Mouse (Mus musculus): ENCODE measurements around the gene Flrt3. TPM values are rescaled to one million over a fixed set of nuclear protein-coding genes. Genes with fewer than 3 reads are reported as not detected.

The Flrt3 gene
- polyA plus RNA-seq (2014; fragmentation: Nextera tagmentation; extraction: Ambion mirVana): 62.5 and 64.3 TPM in 2 replicates

GRCm38 (mm10) chr2:140670963-140671702 is at the start of gene Flrt3:
TSS of gene Flrt3 (minus strand) at chr2:140671469.
- Histone ChIP-seq H3K4me1 (ENCODE audit: control insufficient read depth, insufficient read depth, low read length) (peaks cover 7% of the 10 kb centered on the region; the same call in 1 of the 2 replicates), H3K9ac (ENCODE audit: low read length) (peak within 1 kb of the TSS; percentile 74), H3K27me3 (replicated peaks; ENCODE audit: control insufficient read depth, insufficient read depth, low read length) (no peaks in the 10 kb centered on the region), H3K9me3 (replicated peaks; ENCODE audit: control insufficient read depth, low read length) (no peaks in the 10 kb centered on the region), H3K36me3 (ENCODE audit: control insufficient read depth, insufficient read depth, low read length) (no peaks in the 10 kb centered on the region), H3K27ac (ENCODE audit: low read depth, low read length) (peak within 1 kb of the TSS; percentile 84), H3K4me3 (ENCODE audit: low read depth, low read length) (peak within 1 kb of the TSS; percentile 60), H3K4me2 (ENCODE audit: low read length) (peak within 1 kb of the TSS; percentile 69)
- ATAC-seq (peak; percentile 96), DNase-seq (ENCODE audit: low spot score) (peak; percentile 99)
- WGBS: under 1% methylated on average over 26 of the region's 26 CpGs

DNA sequence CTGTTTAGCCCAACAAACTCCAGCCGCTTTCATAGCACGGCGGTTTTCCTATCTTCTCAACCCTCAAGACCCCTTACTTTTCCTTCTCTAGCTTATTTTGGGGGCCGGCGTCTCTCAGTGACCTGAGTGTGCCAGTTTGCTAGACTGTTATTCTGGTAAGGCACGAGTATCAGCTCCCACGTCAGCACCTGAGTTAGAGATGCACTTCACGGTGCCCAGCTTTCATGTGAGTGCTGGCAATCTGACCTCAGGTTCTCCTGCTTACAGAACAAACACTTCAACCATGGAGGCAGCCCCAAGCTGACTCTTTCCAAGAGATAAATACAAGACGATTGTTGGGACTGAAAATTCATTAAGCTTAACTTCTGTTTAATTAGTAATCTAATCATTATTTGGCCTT is 46.1 kb upstream of the Flrt3 start:
- no peak for DNase-seq (ENCODE audit: low spot score)
- Histone ChIP-seq H3K9me3 (replicated peaks; ENCODE audit: control insufficient read depth, low read length) (no peaks in the 10 kb centered on the region), H3K4me3 (ENCODE audit: low read depth, low read length) (no peak overlapping the region), H3K4me2 (ENCODE audit: low read length) (no peak overlapping the region), H3K36me3 (ENCODE audit: control insufficient read depth, insufficient read depth, low read length) (no peaks in the 10 kb centered on the region), H3K9ac (ENCODE audit: low read length) (no peak overlapping the region), H3K27ac (ENCODE audit: low read depth, low read length) (no peak overlapping the region), H3K27me3 (replicated peaks; ENCODE audit: control insufficient read depth, insufficient read depth, low read length) (no peaks in the 10 kb centered on the region), H3K4me1 (ENCODE audit: control insufficient read depth, insufficient read depth, low read length) (no peaks in the 10 kb centered on the region)
- WGBS: 83% methylated on average over 9 of the region's 9 CpGs
- ATAC-seq: no peak

GRCm38 (mm10) chr2:140715822-140716221 is 44.6 kb upstream of the Flrt3 start:
- Histone ChIP-seq H3K36me3 (ENCODE audit: control insufficient read depth, insufficient read depth, low read length) (no peaks in the 10 kb centered on the region), H3K4me1 (ENCODE audit: control insufficient read depth, insufficient read depth, low read length) (no peaks in the 10 kb centered on the region), H3K27ac (ENCODE audit: low read depth, low read length) (no peak overlapping the region), H3K9me3 (replicated peaks; ENCODE audit: control insufficient read depth, low read length) (no peaks in the 10 kb centered on the region), H3K4me2 (ENCODE audit: low read length) (no peak overlapping the region), H3K27me3 (replicated peaks; ENCODE audit: control insufficient read depth, insufficient read depth, low read length) (no peaks in the 10 kb centered on the region), H3K9ac (ENCODE audit: low read length) (no peak overlapping the region), H3K4me3 (ENCODE audit: low read depth, low read length) (no peak overlapping the region)
- ATAC-seq (no peak), DNase-seq (ENCODE audit: low spot score) (no peak)
- 81% methylated on average over 4 of the region's 4 CpGs for WGBS

DNA sequence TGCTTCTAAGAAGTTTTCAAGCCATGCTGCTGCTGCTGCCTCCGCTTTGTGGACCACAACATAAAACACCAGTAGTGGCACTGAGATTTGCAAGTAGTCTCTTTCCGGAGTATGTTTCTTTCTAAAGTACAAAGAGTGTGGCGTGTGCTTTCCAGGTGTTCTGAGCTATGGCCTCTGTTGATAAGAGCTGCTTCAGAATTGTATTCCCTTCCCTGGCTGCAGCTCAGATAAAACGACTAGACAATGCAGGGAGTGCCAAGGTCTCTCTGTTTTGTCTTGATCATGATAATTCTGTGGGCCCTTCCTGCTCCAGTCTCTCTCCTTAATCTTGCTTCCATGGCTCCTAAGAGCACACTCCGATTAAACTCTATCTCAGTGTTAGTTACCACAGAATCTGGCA is 36.3 kb upstream of the Flrt3 start:
- no peaks in the 10 kb centered on the region for H3K9me3 ChIP-seq (replicated peaks; ENCODE audit: control insufficient read depth, low read length)
- WGBS: 83% methylated on average over 5 of the region's 5 CpGs
- H3K27me3 ChIP-seq (replicated peaks; ENCODE audit: control insufficient read depth, insufficient read depth, low read length): no peaks in the 10 kb centered on the region
- no peak overlapping the region for H3K4me2 ChIP-seq (ENCODE audit: low read length)
- no peak overlapping the region for H3K9ac ChIP-seq (ENCODE audit: low read length)
- H3K4me3 ChIP-seq (ENCODE audit: low read depth, low read length): no peak overlapping the region
- DNase-seq (ENCODE audit: low spot score): no peak
- H3K27ac ChIP-seq (ENCODE audit: low read depth, low read length): no peak overlapping the region
- no peak for ATAC-seq
- peaks cover 17% of the 10 kb centered on the region for H3K4me1 ChIP-seq (ENCODE audit: control insufficient read depth, insufficient read depth, low read length)
- no peaks in the 10 kb centered on the region for H3K36me3 ChIP-seq (ENCODE audit: control insufficient read depth, insufficient read depth, low read length)

GRCm38 (mm10) chr2:140705278-140705677 is 34.0 kb upstream of the Flrt3 start:
- ATAC-seq (peak; percentile 72), DNase-seq (ENCODE audit: low spot score) (peak; percentile 60)
- Histone ChIP-seq H3K9ac (ENCODE audit: low read length) (no peak overlapping the region), H3K27me3 (replicated peaks; ENCODE audit: control insufficient read depth, insufficient read depth, low read length) (no peaks in the 10 kb centered on the region), H3K4me1 (ENCODE audit: control insufficient read depth, insufficient read depth, low read length) (peaks cover 18% of the 10 kb centered on the region), H3K4me2 (ENCODE audit: low read length) (no peak overlapping the region), H3K27ac (ENCODE audit: low read depth, low read length) (no peak overlapping the region), H3K9me3 (replicated peaks; ENCODE audit: control insufficient read depth, low read length) (no peaks in the 10 kb centered on the region), H3K36me3 (ENCODE audit: control insufficient read depth, insufficient read depth, low read length) (no peaks in the 10 kb centered on the region), H3K4me3 (ENCODE audit: low read depth, low read length) (no peak overlapping the region)
- WGBS: 0% methylated on average over 2 of the region's 2 CpGs

DNA sequence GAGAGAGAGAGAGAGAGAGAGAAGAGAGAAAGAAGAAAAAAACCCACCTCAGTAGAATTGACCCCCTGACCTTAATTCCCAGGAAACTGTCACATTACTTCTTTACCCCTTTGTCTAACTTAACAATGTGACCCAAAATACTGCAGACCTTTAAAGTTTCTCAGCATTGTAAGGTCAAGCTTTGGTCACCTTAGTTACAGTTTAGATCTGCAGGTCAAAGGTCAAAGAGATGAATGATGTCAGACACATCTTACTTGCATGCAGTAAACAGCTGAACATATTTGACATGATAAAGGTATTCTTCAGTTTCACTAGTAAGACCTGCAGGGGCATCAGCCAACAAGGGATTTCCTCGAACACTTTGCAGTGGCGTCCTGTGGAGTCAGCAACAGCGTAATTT is 32.9 kb upstream of the Flrt3 start:
- no peaks in the 10 kb centered on the region for H3K9me3 ChIP-seq (replicated peaks; ENCODE audit: control insufficient read depth, low read length)
- no peak overlapping the region for H3K4me2 ChIP-seq (ENCODE audit: low read length)
- no peaks in the 10 kb centered on the region for H3K36me3 ChIP-seq (ENCODE audit: control insufficient read depth, insufficient read depth, low read length)
- no peak overlapping the region for H3K27ac ChIP-seq (ENCODE audit: low read depth, low read length)
- peaks cover 19% of the 10 kb centered on the region for H3K4me1 ChIP-seq (ENCODE audit: control insufficient read depth, insufficient read depth, low read length)
- no peak overlapping the region for H3K9ac ChIP-seq (ENCODE audit: low read length)
- H3K4me3 ChIP-seq (ENCODE audit: low read depth, low read length): no peak overlapping the region
- H3K27me3 ChIP-seq (replicated peaks; ENCODE audit: control insufficient read depth, insufficient read depth, low read length): no peaks in the 10 kb centered on the region
- WGBS: 18% methylated on average over 3 of the region's 3 CpGs
- ATAC-seq: no peak
- DNase-seq (ENCODE audit: low spot score): peak; percentile 17

DNA sequence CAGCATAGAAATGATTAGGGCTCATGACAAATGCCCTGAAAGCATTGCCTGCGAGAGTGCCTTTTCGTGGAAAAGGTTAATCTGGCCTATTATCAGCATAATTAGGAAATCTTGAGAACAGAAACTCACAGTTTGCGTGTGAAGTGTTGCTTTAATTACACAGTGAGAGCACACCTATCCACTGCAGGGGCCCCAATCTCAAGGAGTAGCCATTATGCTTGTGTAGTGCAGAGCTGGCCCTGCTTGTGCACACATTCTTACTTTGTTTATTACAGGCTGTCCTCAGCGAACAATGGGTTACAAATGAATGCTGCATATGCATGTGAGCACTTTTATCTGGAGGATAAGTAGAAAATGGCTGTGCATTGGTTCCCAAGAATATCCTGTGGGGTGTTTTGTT is 32.1 kb upstream of the Flrt3 start:
- ATAC-seq (peak; percentile 58; the same call in 1 of the 2 replicates), DNase-seq (ENCODE audit: low spot score) (peak; percentile 34)
- Histone ChIP-seq H3K36me3 (ENCODE audit: control insufficient read depth, insufficient read depth, low read length) (no peaks in the 10 kb centered on the region), H3K27me3 (replicated peaks; ENCODE audit: control insufficient read depth, insufficient read depth, low read length) (no peaks in the 10 kb centered on the region), H3K27ac (ENCODE audit: low read depth, low read length) (no peak overlapping the region), H3K9ac (ENCODE audit: low read length) (no peak overlapping the region), H3K9me3 (replicated peaks; ENCODE audit: control insufficient read depth, low read length) (no peaks in the 10 kb centered on the region), H3K4me2 (ENCODE audit: low read length) (no peak overlapping the region), H3K4me3 (ENCODE audit: low read depth, low read length) (no peak overlapping the region), H3K4me1 (ENCODE audit: control insufficient read depth, insufficient read depth, low read length) (peaks cover 23% of the 10 kb centered on the region)
- WGBS: 8% methylated on average over 4 of the region's 4 CpGs

- no peak overlapping the region for H3K27ac ChIP-seq (ENCODE audit: low read depth, low read length)
- 2% methylated on average over 3 of the region's 3 CpGs for WGBS
- ATAC-seq: 0 out of 2 replicates have a peak, but pooled peaks have one; percentile 37
- peak; percentile 62 for DNase-seq (ENCODE audit: low spot score)
- no peak overlapping the region for H3K9ac ChIP-seq (ENCODE audit: low read length)
- no peak overlapping the region for H3K4me3 ChIP-seq (ENCODE audit: low read depth, low read length)
- no peaks in the 10 kb centered on the region for H3K9me3 ChIP-seq (replicated peaks; ENCODE audit: control insufficient read depth, low read length)
- H3K36me3 ChIP-seq (ENCODE audit: control insufficient read depth, insufficient read depth, low read length): no peaks in the 10 kb centered on the region
- no peaks in the 10 kb centered on the region for H3K27me3 ChIP-seq (replicated peaks; ENCODE audit: control insufficient read depth, insufficient read depth, low read length)
- H3K4me2 ChIP-seq (ENCODE audit: low read length): no peak overlapping the region
- peaks cover 12% of the 10 kb centered on the region for H3K4me1 ChIP-seq (ENCODE audit: control insufficient read depth, insufficient read depth, low read length)
These were observed 27.3 kb upstream of the Flrt3 start for GRCm38 (mm10) chr2:140698585-140698984.

GRCm38 (mm10) chr2:140693845-140694244 is 22.6 kb upstream of the Flrt3 start:
- WGBS: 88% methylated on average over 5 of the region's 5 CpGs
- Histone ChIP-seq H3K36me3 (ENCODE audit: control insufficient read depth, insufficient read depth, low read length) (no peaks in the 10 kb centered on the region), H3K9me3 (replicated peaks; ENCODE audit: control insufficient read depth, low read length) (no peaks in the 10 kb centered on the region), H3K4me3 (ENCODE audit: low read depth, low read length) (no peak overlapping the region), H3K27me3 (replicated peaks; ENCODE audit: control insufficient read depth, insufficient read depth, low read length) (no peaks in the 10 kb centered on the region), H3K27ac (ENCODE audit: low read depth, low read length) (no peak overlapping the region), H3K4me1 (ENCODE audit: control insufficient read depth, insufficient read depth, low read length) (peaks cover 7% of the 10 kb centered on the region), H3K9ac (ENCODE audit: low read length) (no peak overlapping the region), H3K4me2 (ENCODE audit: low read length) (no peak overlapping the region)
- DNase-seq (ENCODE audit: low spot score) (no peak), ATAC-seq (no peak)

Measured in forebrain, embryonic 14.5 days (tissue).